Comparison of ENCODE assay signal across 10 mouse cellular contexts in the genomic region with DNA sequence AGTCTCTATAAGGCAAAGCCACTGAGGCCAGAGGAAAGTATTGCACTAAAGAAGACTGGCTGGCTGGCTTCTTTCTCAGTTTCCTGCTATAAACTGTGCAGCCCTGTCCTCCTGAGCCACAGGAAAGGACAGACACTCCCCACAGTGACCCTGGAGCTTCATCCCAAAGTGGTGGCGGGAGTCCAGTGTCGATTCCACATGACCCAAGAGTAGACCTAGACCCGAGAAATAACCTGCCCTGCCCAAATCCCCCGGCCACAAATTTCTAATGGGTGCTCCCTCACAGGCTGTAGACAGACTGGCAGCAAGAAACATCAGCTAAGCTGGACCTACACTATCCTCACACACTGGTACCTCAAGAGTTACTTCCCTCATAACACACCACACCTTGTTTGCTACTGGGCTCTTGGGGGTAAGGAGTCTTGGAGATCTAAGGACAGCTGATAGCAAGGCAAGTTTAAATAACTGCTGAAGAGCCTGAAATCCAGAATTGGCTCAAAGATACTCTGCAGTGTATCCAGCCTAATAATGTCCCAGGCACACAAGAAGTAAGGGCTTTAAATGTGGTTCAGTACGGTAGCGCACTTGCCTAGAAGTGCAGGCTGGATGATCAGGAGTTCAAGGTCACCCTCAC. TPM values are rescaled to one million over a fixed set of nuclear protein-coding genes. Genes with fewer than 3 reads are reported as not detected.
A peak's percentile ranks its signal among the peaks of the same experiment; 100 is the strongest.
DNase-seq lines count a peak whose midpoint lies in the region; ATAC-seq and TF ChIP-seq lines count a peak whose summit lies in the region.
"Had no signal": no experiment of that assay in that cellular context is flagged by ENCODE, and none has a peak within 500 bp of the region (broad histone marks: within the 10 kb centered on the region; RNA-seq: fewer than 3 reads in every experiment).

No protein-coding gene starts in this region.

- 80% methylated on average over 6 of the region's 6 CpGs for WGBS in heart, embryonic 13.5 days
- WGBS in lung, embryonic 16.5 days: 54% methylated on average over 6 of the region's 6 CpGs
- 82% methylated on average over 6 of the region's 6 CpGs for WGBS in stomach, embryonic 15.5 days

- no peak for DNase-seq in heart, postnatal 25 days (ENCODE audit: low spot score)
- DNase-seq in lung, postnatal 4 days: no peak
- DNase-seq in urinary bladder, postnatal 25 days (ENCODE audit: low spot score): no peak
- DNase-seq: lung, adult 2 months had no signal

- no peak for TF ChIP-seq CTCF in embryonic fibroblast, embryonic 13.5 days (IDR thresholded peaks at IDR 0.05; ENCODE audit: borderline replicate concordance, insufficient read depth, low read length)

- intact Hi-C loops in heart, postnatal 25 days (cut with DNase I): no loop called here

- 0 out of 2 replicates have a peak overlapping the region, but pooled peaks have one; percentile 40 for H3K27ac ChIP-seq in heart, embryonic 13.5 days (replicated peaks)
- peak overlapping the region; percentile 97 for H3K27ac ChIP-seq in lung, embryonic 16.5 days (ENCODE audit: low read length)
- peak overlapping the region; percentile 64 for H3K27ac ChIP-seq in embryonic fibroblast, embryonic 13.5 days (ENCODE audit: insufficient read depth, low read length)
- peak overlapping the region; percentile 98 for H3K27ac ChIP-seq in stomach, embryonic 15.5 days

- H3K4me1 ChIP-seq in heart, embryonic 13.5 days: peaks cover 56% of the 10 kb centered on the region
- H3K4me1 ChIP-seq in lung, embryonic 16.5 days (replicated peaks; ENCODE audit: control insufficient read depth, insufficient read depth, low read length): peaks cover 49% of the 10 kb centered on the region
- peaks cover 8% of the 10 kb centered on the region for H3K4me1 ChIP-seq in embryonic fibroblast, embryonic 13.5 days (ENCODE audit: control insufficient read depth, insufficient read depth, low read length)
- H3K4me1 ChIP-seq in stomach, embryonic 15.5 days: peaks cover 51% of the 10 kb centered on the region

- no peaks in the 10 kb centered on the region for H3K27me3 ChIP-seq in heart, embryonic 13.5 days (replicated peaks)
- H3K27me3 ChIP-seq in lung, embryonic 16.5 days (ENCODE audit: control insufficient read depth, insufficient read depth, low read depth, low read length): no peaks in the 10 kb centered on the region
- H3K27me3 ChIP-seq in stomach, embryonic 15.5 days (replicated peaks): no peaks in the 10 kb centered on the region
- H3K27me3 ChIP-seq: midbrain, embryonic 15.5 days had no signal

- no peak overlapping the region for H3K4me3 ChIP-seq in heart, embryonic 13.5 days
- no peak overlapping the region for H3K4me3 ChIP-seq in lung, embryonic 16.5 days (ENCODE audit: low read length)
- no peak overlapping the region for H3K4me3 ChIP-seq in embryonic fibroblast, embryonic 13.5 days (ENCODE audit: insufficient read depth, low read length)
- H3K4me3 ChIP-seq in stomach, embryonic 15.5 days (replicated peaks): no peak overlapping the region

- no peak overlapping the region for H3K4me2 ChIP-seq in heart, embryonic 13.5 days
- no peak overlapping the region for H3K4me2 ChIP-seq in lung, embryonic 16.5 days (ENCODE audit: low read depth, low read length)
- H3K4me2 ChIP-seq in stomach, embryonic 15.5 days: no peak overlapping the region

- no peaks in the 10 kb centered on the region for H3K36me3 ChIP-seq in heart, embryonic 13.5 days
- no peaks in the 10 kb centered on the region for H3K36me3 ChIP-seq in lung, embryonic 16.5 days (ENCODE audit: control insufficient read depth, insufficient read depth, low read length)
- no peaks in the 10 kb centered on the region for H3K36me3 ChIP-seq in stomach, embryonic 15.5 days
- H3K36me3 ChIP-seq: midbrain, embryonic 15.5 days; neural tube, embryonic 13.5 days had no signal

- no peak overlapping the region for H3K9ac ChIP-seq in heart, embryonic 13.5 days
- H3K9ac ChIP-seq in lung, embryonic 16.5 days (ENCODE audit: low read length): no peak overlapping the region
- H3K9ac ChIP-seq in stomach, embryonic 15.5 days: no peak overlapping the region

- 0 out of 2 replicates have a peak, but pooled peaks have one; percentile 7 for TF ChIP-seq POLR2A in embryonic fibroblast, embryonic 13.5 days (IDR thresholded peaks at IDR 0.05; ENCODE audit: low read depth, low read length)

- no peak for ATAC-seq in heart, embryonic 13.5 days (ENCODE audit: extremely low read depth, insufficient number of reproducible peaks, low FRiP score, low TSS enrichment)
- no peak for ATAC-seq in lung, embryonic 16.5 days (ENCODE audit: low read depth)
- ATAC-seq in stomach, embryonic 15.5 days (ENCODE audit: insufficient read depth, low FRiP score, low read depth): no peak
- ATAC-seq: midbrain, embryonic 15.5 days had no signal

- H3K9me3 ChIP-seq in heart, embryonic 13.5 days: no peaks in the 10 kb centered on the region
- H3K9me3 ChIP-seq in lung, embryonic 16.5 days (ENCODE audit: control insufficient read depth, low read length): no peaks in the 10 kb centered on the region
- no peaks in the 10 kb centered on the region for H3K9me3 ChIP-seq in stomach, embryonic 15.5 days
- H3K9me3 ChIP-seq: midbrain, embryonic 15.5 days; neural tube, embryonic 13.5 days had no signal

RNA-seq across cellular contexts. Expression of gene Ncor2, which starts 1.7 kb away (rescaled TPM):
- polyA plus RNA-seq in heart, embryonic 13.5 days (2015; fragmentation: Nextera tagmentation; extraction: Ambion mirVana): 16.5 and 17.0 TPM in 2 replicates
- 10 to 100 TPM; 67.8 to 89.5 TPM for total RNA-seq in heart, postnatal 25 days (2021)
- polyA plus RNA-seq in lung, embryonic 16.5 days (2015; fragmentation: Nextera tagmentation; extraction: Ambion mirVana): 20.3 and 27.3 TPM in 2 replicates
- 110 and 130 TPM in 2 replicates for polyA plus RNA-seq in embryonic fibroblast, embryonic 13.5 days (2011; ENCODE audit: insufficient read length, low read depth, missing spikeins)
- polyA plus RNA-seq in stomach, embryonic 15.5 days (2015; fragmentation: Nextera tagmentation; extraction: Ambion mirVana): 26.7 and 32.5 TPM in 2 replicates

Comparison
In these comparisons a context has a peak if more than half of its experiments do, and no peak if none do; other contexts are left out.
1. H3K27ac ChIP-seq: peak in every context shown above with its lines; median percentile 98 in stomach, embryonic 15.5 days; 97 in lung, embryonic 16.5 days; 64 in embryonic fibroblast, embryonic 13.5 days; 40 in heart, embryonic 13.5 days.